Mouse (Mus musculus) small intestine, adult 2 months (tissue): ENCODE results near the gene Lrch1. TPM values are rescaled to one million over a fixed set of nuclear protein-coding genes. Genes with fewer than 3 reads are reported as not detected.
A peak's percentile ranks its signal among the peaks of the same experiment; 100 is the strongest.

Source experiments
- H3K27ac ChIP-seq: fragments of 200-500 bp; 2 replicates; pipeline ENCODE4 v1.5.1; 2012; ENCODE audit warnings: low read depth, low read length, control low read depth, inconsistent platforms; ENCODE audit not compliant: insufficient read depth
- H3K27me3 ChIP-seq: fragments of 200-500 bp; 2 replicates; pipeline ENCODE4 v1.6.1; 2012; ENCODE audit warnings: mild to moderate bottlenecking, moderate library complexity, low read length, inconsistent platforms; ENCODE audit not compliant: control insufficient read depth, insufficient read depth
- H3K36me3 ChIP-seq: fragments of 200-500 bp; 2 replicates; pipeline ENCODE4 v1.6.1; 2012; ENCODE audit warnings: mild to moderate bottlenecking, low read length, control low read depth, inconsistent platforms; ENCODE audit not compliant: control insufficient read depth, insufficient read depth
- H3K4me1 ChIP-seq: fragments of 200-500 bp; 2 replicates; pipeline ENCODE4 v1.6.1; 2012; ENCODE audit warnings: low read length, inconsistent platforms, mixed read lengths; ENCODE audit not compliant: control insufficient read depth, insufficient read depth, insufficient read length
- H3K4me3 ChIP-seq: fragments of 200-500 bp; 2 replicates; pipeline ENCODE4 v1.5.1; 2012; ENCODE audit warnings: low read depth, mild to moderate bottlenecking, control low read depth, inconsistent platforms, low read length, moderate library complexity
- CTCF ChIP-seq: fragments of 200-500 bp; IDR thresholded peaks from 2 replicates; pipeline ENCODE4 v1.5.1; 2012; ENCODE audit warnings: low read depth, mild to moderate bottlenecking, control low read depth, inconsistent platforms, low read length, moderate library complexity, mixed read lengths; ENCODE audit not compliant: insufficient replicate concordance, insufficient read length; ENCODE audit errors: extremely low read depth
- POLR2A ChIP-seq: fragments of 200-500 bp; IDR thresholded peaks from 2 replicates; pipeline ENCODE4 v1.6.1; 2012; ENCODE audit warnings: low read depth, mild to moderate bottlenecking, control low read depth, inconsistent platforms, low read length, moderate library complexity
- WGBS: fragments of 180-500 bp; shearing (Covaris S2); methylation state at CpG from one replicate; pipeline ENCODE4 v1.1.7; 2018; 5-methylcytosine and 5-hydroxymethylcytosine counted together
- polyA plus RNA-seq: library from polyadenylated mRNA; depleted of rRNA; stranded (reverse); fragments of >200 nt; gene quantifications from 2 replicates; pipeline ENCODE4 v1.2.3, GENCODE M21; 2012

The Lrch1 gene
- polyA plus RNA-seq, 1 experiment: 6.1 TPM

DNA sequence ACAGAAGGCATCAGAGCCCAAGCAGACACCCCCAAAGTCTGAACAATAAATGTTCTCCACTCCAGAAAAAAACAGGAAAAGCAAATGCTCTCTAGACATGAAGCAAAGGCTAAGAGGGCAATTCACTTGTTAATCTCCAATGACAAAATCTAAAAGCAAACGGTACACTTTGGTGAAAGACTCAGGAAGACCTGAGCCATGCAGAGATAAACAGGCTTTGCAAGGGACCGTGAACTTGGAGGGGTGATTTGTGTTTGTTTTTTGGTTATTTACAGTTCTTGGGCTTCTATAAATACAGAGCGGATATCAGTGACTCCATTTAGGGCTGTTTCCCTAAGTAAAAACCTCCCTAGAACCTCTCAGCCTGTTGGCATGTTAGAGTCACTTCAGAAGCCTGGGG, 81.9 kb downstream of the Lrch1 start:
- H3K27me3 ChIP-seq: no peaks in the 10 kb centered on the region
- WGBS: 21% methylated on average over 3 of the region's 3 CpGs

GRCm38 (mm10) chr14:74864805-74865483, 82.7 kb downstream of the Lrch1 start:
- Histone ChIP-seq H3K36me3 (no peaks in the 10 kb centered on the region), H3K27ac (peak overlapping the region; percentile 51; the same call in 1 of the 2 replicates), H3K4me3 (no peak overlapping the region), H3K4me1 (peaks cover 17% of the 10 kb centered on the region), H3K27me3 (no peaks in the 10 kb centered on the region)
- WGBS: 24% methylated on average over 5 of the region's 5 CpGs
- TF ChIP-seq POLR2A (no peak), CTCF (no peak)

More for the DNA sequence above, 81.9 kb downstream of the Lrch1 start:
- Histone ChIP-seq H3K4me1 (peaks cover 17% of the 10 kb centered on the region), H3K36me3 (no peaks in the 10 kb centered on the region), H3K27ac (peak overlapping the region; percentile 21; the same call in 1 of the 2 replicates), H3K4me3 (no peak overlapping the region)
- TF ChIP-seq CTCF (no peak), POLR2A (no peak)

GRCm38 (mm10) chr14:74861456-74861855, 86.2 kb downstream of the Lrch1 start:
- Histone ChIP-seq H3K4me3 (no peak overlapping the region), H3K36me3 (peaks cover under 1% of the 10 kb centered on the region), H3K27ac (no peak overlapping the region), H3K4me1 (peaks cover 14% of the 10 kb centered on the region), H3K27me3 (no peaks in the 10 kb centered on the region)
- 89% methylated on average over 9 of the region's 9 CpGs for WGBS
- no peak for TF ChIP-seq POLR2A
- TF ChIP-seq CTCF: no peak

DNA sequence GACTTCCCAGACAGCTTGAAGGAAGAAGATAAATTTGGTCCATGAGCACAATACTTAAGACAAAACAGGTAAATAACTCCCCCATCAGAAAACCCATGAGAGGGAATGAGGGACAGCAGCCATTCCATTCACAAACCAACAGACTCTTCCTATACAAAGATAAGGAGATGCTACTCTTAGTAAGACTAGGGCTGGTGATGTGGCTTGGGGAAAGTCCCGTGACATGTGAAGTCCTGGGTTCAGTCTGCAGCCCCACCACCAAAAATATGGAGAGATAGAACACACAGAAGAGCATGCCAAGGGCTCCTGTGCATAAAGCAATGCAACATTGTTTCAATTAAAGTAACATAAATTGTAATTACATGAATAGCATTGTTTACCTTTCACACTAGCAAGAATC, 88.5 kb downstream of the Lrch1 start:
- Histone ChIP-seq H3K4me1 (no peaks in the 10 kb centered on the region), H3K36me3 (peaks cover 5% of the 10 kb centered on the region), H3K4me3 (no peak overlapping the region), H3K27me3 (no peaks in the 10 kb centered on the region), H3K27ac (no peak overlapping the region)
- WGBS: 93% methylated on average over 1 of the region's 1 CpGs
- TF ChIP-seq POLR2A (no peak), CTCF (no peak)

DNA sequence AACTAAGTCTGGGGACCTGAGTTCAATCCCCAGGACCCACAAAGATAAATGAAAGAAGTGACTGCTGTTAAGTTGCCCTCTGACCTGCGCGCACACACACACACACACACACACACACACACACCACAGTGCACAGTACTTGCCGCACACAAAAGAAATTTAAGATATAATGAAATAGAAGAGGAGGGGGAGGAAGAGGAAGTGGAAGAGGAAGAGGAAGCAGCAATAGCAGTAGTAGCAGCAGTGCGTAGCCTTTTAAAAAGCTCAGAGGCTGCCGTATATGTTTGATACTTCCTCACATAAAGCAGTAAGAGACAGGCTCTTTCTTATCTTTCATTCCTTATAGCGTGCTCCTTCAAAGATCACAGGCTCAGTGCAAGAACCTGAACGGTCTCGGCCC, 92.2 kb downstream of the Lrch1 start:
- no peak overlapping the region for H3K27ac ChIP-seq
- WGBS: 90% methylated on average over 8 of the region's 8 CpGs
- H3K4me1 ChIP-seq: peaks cover 12% of the 10 kb centered on the region; the same call in 1 of the 2 replicates
- no peak overlapping the region for H3K4me3 ChIP-seq
- H3K27me3 ChIP-seq: no peaks in the 10 kb centered on the region
- TF ChIP-seq CTCF: no peak
- TF ChIP-seq POLR2A: no peak
- H3K36me3 ChIP-seq: peaks cover 5% of the 10 kb centered on the region

DNA sequence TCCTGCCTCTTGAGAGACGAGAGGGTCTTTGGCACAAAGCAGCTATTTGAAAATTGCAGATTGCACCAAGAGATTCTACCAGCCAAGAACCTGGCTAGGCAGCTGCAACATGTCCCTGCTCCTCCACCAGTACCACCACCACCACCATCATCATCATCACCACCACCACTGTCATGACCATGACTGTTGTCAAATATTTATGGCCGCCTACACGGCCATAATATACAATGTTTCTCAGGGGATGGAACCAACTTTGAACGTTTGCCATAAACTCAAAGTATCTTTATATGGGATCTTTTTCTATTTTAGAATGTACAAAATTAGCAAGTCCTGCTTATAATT, 93.9 kb downstream of the Lrch1 start:
- no peaks in the 10 kb centered on the region for H3K27me3 ChIP-seq
- peaks cover 12% of the 10 kb centered on the region; the same call in 1 of the 2 replicates for H3K4me1 ChIP-seq
- H3K27ac ChIP-seq: peak overlapping the region; percentile 4; the same call in 1 of the 2 replicates
- peaks cover 5% of the 10 kb centered on the region for H3K36me3 ChIP-seq
- TF ChIP-seq CTCF (no peak), POLR2A (no peak)
- H3K4me3 ChIP-seq: no peak overlapping the region
- 49% methylated on average over 4 of the region's 4 CpGs for WGBS

DNA sequence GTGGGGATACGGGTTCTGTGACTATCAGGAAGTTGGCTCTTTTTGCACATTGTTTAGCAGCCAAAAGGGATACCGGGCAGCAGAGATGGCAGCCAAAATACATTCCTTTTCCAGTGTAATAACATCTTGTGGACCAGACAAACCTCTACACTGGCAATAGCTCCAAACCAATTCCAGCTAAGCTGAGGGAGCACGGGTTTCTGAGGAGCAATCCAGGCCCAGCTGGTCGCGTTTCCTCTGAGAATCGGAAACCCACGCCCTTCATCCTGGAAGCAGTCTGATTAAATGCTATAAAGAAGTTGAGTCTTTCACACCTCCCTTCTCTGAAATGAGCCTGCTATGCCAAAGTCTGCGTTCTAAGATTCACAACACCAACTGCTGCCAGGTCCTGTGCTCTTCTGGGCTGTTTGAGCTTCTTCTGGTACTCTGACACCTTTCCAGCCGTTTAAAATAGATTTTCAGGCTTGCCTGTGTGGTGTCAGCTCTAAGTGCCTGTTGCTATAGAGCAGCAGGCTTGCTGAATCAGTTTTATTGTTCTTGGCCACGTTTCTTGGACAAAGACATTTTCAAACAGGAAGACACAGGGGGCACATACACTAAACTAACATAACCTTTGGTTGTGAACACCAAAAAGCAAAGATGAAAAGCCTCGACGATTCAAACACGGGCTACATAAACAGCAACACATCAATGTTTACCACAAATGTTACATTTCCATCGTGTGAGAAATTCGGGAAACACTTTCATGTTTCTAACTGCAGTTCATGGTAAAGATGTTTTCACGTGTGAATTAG, 94.5 kb downstream of the Lrch1 start:
- Histone ChIP-seq H3K4me3 (no peak overlapping the region), H3K4me1 (peaks cover 12% of the 10 kb centered on the region; the same call in 1 of the 2 replicates), H3K36me3 (peaks cover 5% of the 10 kb centered on the region), H3K27me3 (no peaks in the 10 kb centered on the region), H3K27ac (peak overlapping the region; percentile 4)
- no peak for TF ChIP-seq CTCF
- no peak for TF ChIP-seq POLR2A
- WGBS: 16% methylated on average over 16 of the region's 16 CpGs
